Mouse (Mus musculus): ENCODE results near the gene Fam189a1.

The Fam189a1 gene

DNA sequence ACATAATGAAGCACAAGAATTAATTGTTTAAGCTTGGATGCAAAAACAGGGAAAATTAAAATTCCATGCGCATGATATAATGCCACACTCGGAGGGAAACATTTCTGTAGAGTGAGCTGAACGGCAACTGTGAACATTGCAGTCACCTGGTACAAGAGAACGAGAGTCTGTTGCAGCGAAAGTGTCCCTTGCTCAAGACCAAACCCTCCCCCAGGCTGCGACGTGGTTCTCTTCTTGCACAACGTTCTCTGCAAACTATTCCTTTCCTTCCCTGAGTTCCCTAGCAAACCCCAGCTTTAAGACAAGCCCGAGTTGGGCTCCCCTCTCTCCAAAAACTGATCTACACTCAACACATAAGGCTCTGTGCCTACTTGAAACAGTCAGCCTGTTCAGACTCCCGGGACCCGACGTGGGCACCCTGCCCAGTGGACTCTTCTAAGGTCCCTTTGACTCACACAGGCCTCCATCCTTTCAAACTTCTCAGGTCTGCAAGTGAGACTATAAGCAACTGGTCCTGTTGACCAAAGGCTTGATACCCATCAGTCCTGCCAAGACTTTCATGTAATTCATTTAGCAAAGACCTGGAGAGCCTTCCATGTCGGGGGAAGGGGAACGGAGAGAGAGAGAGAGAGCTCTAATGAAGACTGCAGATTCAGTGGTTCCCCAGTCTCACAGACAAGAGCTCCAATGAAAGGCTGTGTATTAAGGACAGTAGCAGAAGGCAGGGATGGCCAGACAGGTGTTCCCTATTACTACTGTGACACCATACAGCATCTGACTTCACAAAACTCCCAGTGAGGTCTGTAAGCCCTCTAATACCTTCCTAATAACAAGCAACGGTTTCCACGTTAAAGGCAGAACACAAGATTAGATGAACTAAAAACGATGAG is 51.9 kb downstream of the Fam189a1 start:
- DNase-seq (ENCODE audit: low spot score) = no peak

DNA sequence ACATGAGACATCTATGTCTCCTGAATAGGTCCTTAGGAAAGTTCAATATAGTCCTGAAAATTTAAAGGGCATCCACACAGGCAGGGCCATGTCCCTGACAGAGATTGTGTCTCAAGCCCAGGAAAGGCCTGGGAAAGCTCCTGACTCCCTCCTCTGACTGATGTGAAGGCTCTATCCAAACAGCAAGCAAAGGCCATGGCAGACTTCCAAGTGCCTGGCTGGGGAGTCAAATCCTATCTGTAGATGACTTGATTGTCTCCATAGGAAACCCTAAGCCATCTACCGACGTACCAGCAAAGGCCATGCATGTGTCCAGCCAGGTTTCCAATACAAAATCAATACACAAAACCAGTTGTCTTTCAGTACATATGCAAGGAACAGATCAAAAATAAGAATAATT is 54.7 kb downstream of the Fam189a1 start:
- DNase-seq (ENCODE audit: low spot score) = no peak

DNA sequence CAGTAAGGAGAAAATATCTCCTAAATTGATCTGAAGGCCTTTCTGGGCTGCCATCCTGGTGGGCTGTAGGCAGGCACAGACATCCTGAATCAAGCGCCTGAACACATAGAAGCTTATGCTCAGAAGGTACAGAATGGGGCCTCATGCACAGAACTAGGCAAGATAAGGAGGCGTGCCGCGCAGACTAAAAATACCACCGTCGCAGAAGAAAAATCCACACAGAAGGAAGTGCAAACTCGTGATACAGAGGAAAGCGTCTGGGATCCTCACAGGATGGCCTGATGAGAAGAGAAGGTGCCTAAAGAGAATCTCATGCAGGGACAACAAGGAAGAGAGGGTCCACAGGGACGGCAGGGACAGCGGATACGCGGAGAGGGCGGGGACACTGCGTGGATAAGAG is 58.7 kb downstream of the Fam189a1 start:
- no peak for DNase-seq (ENCODE audit: low spot score)

DNA sequence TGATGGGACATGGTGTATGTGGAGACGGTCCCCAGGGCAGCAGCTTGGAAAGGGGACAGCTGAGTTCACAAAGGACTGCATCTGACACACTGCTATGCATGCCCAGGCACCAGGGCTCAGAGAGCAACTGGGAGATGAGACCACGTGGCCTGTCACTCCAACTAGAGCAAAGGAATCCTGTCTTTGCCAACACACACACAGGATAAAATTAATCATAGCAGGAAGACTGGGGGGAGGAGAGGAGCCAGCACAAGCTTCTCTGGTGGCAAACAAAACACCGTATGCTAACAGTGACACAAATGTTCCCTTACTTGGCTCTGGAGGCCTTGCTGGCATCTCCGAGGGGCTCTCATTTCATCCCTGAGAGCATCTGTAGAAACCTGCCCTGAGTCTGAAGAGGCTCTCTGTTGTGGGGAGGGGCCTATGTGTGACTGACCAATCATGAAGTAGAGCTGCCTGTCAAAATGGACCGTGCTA is 60.7 kb downstream of the Fam189a1 start:
- DNase-seq (ENCODE audit: low spot score) = no peak

DNA sequence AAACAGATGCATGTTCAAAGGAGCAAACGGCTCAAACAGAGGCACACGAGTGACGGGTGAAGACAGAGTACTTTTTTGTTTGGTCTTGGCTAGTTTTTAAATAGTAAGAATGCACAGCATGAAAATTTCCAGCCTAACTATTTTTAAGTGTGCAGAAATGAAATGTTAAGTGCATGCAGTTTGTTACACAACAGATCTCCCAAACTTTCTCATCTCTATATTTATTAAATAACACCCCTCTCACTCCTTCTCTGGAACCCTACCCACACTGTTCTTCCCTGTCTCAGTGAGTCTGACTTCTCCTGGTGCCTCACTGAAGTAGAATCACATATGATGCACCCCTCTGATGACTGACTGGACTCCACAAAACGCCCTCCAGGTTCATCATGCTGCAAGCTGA is 63.1 kb downstream of the Fam189a1 start:
- DNase-seq (ENCODE audit: low spot score) = no peak

DNA sequence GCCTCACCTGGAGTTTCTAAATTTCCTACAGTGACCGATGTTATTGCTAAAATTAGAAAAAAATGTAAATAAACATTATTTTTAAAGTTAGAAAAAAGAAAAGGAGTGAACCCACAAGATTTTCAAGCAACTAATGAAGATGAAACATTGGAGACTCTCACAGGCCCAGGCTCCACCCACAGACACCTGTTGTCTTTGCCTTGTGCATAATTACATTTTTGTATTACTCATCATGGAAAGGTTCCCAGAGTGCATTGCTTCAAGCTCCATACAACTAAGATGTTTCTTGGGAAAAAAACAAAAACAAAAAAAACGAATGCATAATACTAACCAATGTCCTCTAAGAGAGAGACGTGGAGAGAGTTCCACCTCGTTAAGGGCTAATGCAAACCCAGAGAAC is 64.9 kb downstream of the Fam189a1 start:
- no peak for DNase-seq (ENCODE audit: low spot score)

DNA sequence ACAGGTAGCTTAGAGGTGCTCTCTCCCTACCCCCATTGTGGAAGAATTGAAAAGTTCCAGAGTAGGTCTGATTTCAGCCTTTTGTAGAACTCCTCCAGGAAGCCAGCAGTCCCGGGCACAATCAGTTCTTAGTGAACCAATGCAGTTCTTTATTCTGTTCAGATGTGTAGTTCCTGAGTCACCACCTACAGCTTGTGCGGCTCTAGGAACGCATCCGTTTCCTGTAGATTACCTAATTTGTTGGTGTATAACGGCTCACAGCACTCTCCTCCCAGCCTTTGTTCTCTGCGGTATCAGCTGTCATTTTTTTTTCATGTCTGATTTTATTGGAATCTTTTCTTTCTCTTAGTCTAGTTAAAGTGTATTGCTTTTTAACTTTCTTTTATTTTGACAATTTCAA is 70.4 kb downstream of the Fam189a1 start:
- no peak for DNase-seq (ENCODE audit: low spot score)

DNA sequence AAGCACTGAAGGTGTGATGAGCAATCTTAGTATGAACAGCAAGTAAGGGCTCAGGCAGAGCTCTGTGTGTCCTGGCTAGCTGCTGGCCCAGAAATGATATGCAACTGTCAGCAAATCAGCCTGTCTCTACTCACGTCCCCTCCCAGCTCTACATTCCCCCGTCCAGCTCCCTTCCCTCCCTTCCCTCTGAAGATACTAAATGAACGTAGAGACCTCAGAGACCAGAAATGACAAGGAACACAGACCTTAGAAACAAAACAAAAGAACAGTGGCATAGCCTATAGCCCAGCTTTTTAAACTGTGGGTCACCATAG is 73.6 kb downstream of the Fam189a1 start:
- no peak for DNase-seq (ENCODE audit: low spot score)

DNA sequence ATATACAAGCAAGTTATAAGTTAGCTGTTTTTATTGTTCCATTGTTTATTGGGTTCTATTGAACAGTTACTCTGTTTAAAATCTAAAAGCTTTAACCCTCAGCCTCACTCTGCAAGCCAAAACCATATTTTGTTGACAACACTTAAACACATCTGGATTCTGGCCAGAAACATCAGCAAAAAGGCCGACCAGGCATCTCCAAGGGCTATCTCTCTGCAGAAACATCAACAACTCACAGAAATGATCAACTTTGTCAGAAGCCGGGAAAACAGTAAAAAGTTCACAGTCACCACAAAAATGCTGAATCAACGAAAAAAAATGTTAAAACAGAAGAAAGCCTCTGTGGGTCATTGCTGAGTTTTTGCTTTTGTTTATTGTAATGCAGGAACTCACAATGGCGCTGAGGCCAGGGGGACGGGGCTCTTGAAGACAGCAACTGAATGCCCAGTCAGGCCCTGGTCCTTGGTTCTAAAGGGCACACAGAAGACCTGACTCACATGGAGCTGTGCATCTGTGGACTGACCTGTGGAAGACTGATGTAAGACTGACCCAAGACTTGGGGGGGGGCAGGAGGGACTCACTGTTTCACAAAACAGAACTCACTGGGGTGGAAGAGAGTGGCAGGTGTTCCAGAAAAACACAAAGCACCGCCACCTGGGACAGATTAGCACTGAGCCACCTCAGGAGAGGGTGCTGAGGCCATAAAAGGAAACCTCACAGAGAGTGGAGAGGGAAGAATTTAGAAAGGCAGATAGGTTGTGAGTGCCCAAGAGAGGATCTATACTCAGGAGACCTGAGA is 74.2 kb downstream of the Fam189a1 start:
- no peak for DNase-seq (ENCODE audit: low spot score)

DNA sequence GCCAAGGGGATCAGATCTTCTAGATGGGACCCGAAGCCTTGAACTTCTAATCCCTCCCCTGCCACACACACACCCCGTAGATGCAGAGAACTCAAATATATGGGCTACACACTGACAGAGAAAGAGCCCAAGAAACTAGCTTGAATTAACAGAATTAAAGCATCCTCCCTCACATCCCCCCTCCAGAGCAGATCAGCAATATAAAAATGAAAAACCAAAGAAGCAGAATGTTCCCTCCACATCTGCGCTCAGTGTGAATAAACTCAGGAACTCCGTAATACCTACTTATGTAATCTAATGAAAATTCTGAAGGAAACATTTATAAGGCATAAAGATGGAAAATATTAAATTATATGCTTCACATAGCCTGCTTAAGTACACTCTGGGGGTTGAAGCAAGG is 80.2 kb downstream of the Fam189a1 start:
- DNase-seq (ENCODE audit: low spot score) = no peak

DNA sequence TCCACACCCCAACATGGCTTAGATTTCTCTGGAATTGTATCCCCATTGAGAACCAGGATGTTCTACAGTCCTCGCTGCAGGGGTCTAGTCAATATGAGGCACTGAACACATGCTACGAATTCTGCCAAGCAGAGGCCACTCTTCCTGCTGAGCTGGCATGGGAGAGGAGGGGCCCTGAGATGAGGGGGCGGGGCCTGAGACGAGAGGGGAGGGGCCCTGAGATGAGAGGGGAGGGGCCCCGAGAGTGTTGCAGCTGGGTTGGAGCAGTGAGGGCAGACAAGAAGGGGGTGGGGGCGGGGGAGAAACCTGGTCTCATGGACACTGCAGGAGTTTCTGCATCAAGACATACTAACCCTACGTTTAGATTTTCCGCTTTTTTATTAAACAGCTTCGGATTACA is 82.2 kb downstream of the Fam189a1 start:
- DNase-seq (ENCODE audit: low spot score) = no peak

DNA sequence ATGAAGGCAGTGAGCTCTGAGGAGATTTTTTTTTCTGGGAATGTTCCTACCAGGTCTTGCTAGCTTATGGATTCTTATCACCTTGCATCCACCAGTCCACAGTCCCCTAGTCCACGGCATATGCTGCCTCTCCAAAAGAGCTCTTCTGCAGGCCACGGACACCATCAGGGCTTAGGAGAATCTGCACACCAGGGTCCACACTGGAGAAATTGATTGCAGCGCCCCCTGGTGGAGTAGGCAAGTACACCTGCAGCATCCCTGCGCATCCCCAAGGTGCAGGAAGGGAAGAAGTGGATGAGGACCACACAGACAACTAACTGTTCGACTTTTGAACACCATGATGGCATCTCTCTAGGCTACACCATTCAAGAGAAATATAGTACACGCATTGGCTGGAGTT is 82.8 kb downstream of the Fam189a1 start:
- DNase-seq (ENCODE audit: low spot score) = peak; percentile 48

DNA sequence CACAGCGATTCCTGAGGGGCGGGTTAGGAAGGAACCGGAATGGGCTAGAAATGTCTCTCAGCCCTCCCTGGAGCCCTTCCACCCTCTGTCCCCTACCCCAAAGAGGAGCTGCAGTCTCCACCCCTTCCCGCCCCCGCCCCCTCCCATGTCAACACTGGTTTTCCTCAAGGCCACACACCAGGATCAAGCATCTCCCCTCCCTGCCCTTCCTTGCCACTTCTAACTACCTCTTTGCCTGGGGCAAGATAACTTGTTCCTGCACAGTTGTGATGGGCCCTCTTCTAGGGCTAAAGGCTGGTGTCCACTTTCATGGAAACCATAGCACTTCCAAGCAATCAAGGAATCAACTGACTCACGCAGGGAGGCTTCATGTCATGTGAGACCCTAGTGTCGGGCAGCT is 90.2 kb downstream of the Fam189a1 start:
- DNase-seq (ENCODE audit: low spot score) = no peak

DNA sequence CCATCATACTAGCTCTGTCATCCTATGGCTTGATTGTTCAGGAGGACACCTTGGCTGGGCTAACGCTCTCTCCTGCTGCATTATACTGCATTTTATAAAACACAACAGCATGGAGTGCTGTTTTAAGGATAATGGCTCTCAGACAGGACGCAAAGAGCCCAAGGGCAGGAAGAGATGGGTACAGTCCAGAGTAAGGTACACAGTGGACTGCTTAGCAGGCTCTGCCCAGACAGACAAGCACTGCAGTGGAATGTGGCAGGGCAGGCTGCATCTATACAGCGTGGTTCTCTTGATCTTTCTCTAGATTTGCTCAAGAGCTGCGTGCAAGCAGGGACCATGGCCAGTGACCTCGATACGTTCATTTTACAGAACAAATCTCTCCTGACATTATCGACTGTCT is 90.9 kb downstream of the Fam189a1 start:
- no peak for DNase-seq (ENCODE audit: low spot score)

DNA sequence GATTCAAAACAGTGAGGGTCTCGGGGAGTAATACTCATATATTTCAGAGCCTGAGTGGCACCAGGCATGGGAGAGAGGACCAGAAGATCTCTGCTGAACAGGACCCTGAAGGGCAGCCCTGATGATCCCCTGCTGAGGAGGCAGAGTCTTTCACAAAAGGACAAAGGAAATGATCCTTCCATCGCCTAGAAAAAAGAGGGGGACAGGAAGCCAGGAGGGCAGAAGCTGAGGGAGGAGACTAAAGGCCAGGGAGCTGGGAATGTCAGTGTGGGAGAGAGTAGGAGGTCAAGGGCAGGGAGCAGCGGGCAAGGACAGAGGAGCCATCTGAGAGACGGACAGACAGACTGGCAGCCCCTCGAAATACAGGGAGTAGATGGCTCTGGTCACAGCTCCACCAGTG is 91.7 kb downstream of the Fam189a1 start:
- no peak for DNase-seq (ENCODE audit: low spot score)

DNA sequence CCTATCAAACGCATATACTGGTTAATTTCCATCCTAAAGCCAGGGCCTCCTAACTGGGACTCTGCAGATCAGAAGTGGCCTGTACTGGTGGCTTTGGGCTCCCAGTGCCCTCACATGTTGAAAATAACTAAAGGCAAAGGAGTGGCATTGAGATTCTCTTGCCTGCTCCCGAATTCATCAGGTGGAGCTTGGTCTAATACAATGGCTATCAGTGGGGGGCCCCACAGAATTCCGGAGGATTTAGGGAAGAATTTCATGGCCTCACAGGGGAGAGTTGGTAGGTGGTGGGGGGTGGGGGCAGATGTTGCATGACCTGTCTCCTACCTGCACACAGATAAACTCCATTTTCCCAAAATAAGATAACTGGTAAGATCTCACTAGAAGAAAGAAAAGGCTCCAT is 92.3 kb downstream of the Fam189a1 start:
- no peak for DNase-seq (ENCODE audit: low spot score)

DNA sequence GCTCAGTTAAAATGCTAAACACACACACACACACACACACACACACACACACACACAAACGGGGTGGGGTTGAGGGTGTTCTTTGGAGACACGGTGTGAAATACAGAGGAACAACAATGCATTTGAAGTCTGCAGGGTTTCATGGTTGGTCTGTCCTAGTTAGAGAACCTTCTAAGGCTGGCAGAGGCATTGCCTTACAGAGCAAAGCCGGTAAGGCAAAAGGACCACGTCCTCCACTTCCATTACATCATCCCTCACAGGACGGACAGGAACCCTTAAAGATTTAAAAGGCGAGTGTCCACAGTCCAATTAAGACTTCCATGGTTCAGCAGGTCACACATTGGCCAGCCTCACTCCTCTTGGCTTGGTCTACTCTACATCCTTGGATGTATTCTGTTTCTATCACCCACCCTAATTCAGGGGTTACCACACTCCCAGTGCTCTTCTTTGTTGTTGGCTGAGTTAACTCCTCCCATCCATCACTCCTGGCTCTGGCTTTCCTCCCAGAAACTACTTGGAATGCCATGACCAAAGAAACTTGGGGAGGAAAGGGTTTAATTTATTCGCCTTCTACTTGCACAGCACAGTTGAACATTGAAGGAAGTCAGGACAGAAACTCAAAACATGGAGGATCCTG is 96.1 kb downstream of the Fam189a1 start:
- no peak for DNase-seq (ENCODE audit: low spot score)

DNA sequence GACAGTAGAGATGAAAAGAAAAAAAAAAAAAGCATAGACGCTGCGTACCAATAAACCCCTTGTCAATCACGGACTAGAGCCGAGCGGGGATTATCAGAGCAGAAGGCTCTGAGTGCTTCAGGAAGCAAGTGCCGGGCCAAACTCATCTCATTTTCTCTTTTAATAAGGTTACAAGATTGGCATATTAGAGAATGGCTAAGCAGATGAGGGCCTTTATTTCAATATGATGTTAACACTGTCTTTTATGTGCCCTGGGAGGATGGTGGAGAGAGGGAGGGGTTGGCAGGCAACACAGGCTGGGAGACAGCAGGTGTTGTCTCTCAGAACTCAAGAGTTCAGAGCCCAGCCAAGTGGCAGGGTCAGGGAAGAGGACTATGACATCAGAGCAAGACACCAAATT is 99.5 kb downstream of the Fam189a1 start:
- DNase-seq (ENCODE audit: low spot score) = no peak

DNA sequence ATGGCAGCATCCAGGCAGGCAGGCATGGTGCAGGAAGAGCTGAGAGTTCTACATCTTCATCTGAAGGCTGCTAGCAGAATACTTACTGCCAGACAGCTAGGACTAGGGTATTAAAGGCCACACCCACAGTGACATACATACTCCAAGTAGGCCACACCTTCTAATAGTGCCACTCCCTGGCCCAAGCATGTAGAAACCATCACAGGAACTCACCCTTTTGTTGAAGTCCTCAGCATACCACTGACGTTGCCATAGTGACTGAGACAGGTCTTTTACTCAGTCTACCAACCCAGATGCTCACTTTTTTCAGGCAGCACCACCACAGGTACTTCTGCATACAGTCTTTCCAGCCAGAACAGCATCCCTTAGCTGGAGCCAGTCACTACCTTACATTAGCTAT is 104.4 kb downstream of the Fam189a1 start:
- DNase-seq (ENCODE audit: low spot score) = no peak

DNA sequence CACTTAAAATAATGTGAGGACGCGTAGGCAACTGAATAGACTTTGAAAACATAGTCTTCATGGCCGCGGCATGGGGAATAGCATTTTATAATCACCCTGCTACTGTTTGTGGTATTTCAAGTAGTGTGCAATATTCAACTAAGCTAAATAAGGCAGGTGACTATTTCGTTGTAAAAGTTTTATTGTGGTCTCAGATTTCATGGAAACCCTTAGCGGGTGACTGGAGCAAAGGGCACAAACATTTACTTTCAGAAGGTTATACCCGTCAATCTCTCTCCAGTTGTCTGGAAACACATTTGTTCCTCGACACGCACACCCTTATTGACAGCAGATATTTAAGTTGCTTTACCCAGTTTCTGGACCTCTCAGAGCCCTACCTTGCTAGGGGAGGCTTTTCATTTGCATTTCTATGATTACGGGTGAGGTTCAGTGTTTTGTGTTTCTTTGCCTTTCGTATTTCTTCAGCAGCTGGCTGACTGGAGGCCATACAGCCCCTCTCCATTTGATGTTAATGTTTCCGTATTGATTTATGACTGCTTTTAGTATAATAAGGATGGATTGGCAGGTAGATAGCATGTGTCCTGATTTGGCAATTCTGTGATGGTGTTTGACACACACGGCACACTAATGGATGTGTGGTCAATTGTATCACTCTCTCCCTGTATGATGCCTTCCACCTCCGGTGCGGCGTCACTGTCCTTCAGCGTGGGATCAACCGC is 107.0 kb downstream of the Fam189a1 start:
- no peak for DNase-seq (ENCODE audit: low spot score)

DNA sequence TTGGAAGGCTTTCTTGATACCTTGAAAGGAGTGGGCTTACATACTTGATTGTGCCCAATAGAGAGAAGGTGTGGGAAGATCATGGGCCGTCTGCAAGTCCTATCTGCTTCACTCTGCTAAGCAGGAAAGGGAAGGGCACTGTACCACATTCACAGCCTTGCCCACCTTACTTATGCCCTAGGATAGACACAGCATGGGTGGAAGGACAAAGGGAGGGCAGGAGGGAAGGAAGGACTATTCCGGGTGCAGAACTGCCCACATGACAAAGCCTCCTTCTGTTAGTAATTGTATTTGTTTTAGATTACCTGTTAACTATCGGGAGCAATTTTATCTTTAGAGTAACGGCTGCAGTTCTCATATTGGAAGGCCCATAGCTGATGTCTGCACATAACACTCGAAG is 108.7 kb downstream of the Fam189a1 start:
- DNase-seq (ENCODE audit: low spot score) = no peak

DNA sequence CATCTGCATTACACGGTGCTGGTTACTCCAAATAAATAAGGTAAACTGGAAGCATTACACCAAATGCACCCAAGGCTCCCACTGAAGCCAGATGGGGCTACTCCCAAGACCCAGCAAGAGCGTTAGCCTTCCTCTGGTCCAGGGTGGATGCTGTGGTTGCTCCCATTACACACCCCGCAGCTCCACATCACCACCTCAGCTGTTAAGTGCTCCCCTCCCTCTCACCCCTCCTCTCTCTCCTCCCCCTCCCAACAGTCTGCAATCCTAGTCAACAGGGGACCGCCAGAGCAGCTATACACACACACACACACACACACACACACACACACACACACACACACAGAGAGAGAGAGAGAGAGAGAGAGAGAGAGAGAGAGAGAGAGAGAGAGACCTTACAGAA is 109.7 kb downstream of the Fam189a1 start:
- DNase-seq (ENCODE audit: low spot score) = no peak
